Mouse (Mus musculus) heart, embryonic 14.5 days (tissue): Measurements from ENCODE around the gene Olfr228. TPM values are rescaled to one million over a fixed set of nuclear protein-coding genes. Genes with fewer than 3 reads are reported as not detected.

Experiments used
- polyA plus RNA-seq: library from polyadenylated mRNA; unstranded; fragments of >200 nt; fragmentation: Nextera tagmentation; extraction: Ambion mirVana; gene quantifications from 2 replicates; pipeline ENCODE4 v1.2.1, GENCODE M21; 2014

The Olfr228 gene
- polyA plus RNA-seq, 1 experiment from 2014 or later = not detected

Other genes starting within 250 kb of the Olfr228 start
- not detected in 2 replicates for gene Olfr1048, start 247.1 kb downstream of the Olfr228 start, polyA plus RNA-seq
- gene Olfr1049, start 229.1 kb downstream of the Olfr228 start, polyA plus RNA-seq = not detected in 2 replicates
- not detected in 2 replicates for gene Olfr1051, start 208.3 kb downstream of the Olfr228 start, polyA plus RNA-seq
- gene Olfr1052, start 194.9 kb downstream of the Olfr228 start, polyA plus RNA-seq = not detected in 2 replicates
- not detected in 2 replicates for gene Olfr1053, start 172.1 kb downstream of the Olfr228 start, polyA plus RNA-seq
- gene Olfr1054, start 152.0 kb downstream of the Olfr228 start, polyA plus RNA-seq = not detected in 2 replicates
- gene Olfr1055, start 137.1 kb downstream of the Olfr228 start, polyA plus RNA-seq = not detected in 2 replicates
- gene Olfr1056, start 124.9 kb downstream of the Olfr228 start, polyA plus RNA-seq = not detected in 2 replicates
- not detected in 2 replicates for gene Olfr1057, start 109.0 kb downstream of the Olfr228 start, polyA plus RNA-seq
- not detected in 2 replicates for gene Olfr1058, start 98.8 kb downstream of the Olfr228 start, polyA plus RNA-seq
- not detected in 2 replicates for gene Olfr1061, start 73.3 kb downstream of the Olfr228 start, polyA plus RNA-seq
- not detected in 2 replicates for gene Olfr1062, start 60.6 kb downstream of the Olfr228 start, polyA plus RNA-seq
- gene Olfr1065, start 36.8 kb downstream of the Olfr228 start, polyA plus RNA-seq = not detected in 2 replicates
- gene Olfr1066, start 31.1 kb downstream of the Olfr228 start, polyA plus RNA-seq = not detected in 2 replicates
- not detected in 2 replicates for gene Olfr1076, start 21.1 kb upstream of the Olfr228 start, polyA plus RNA-seq
- gene Olfr1079, start 55.1 kb upstream of the Olfr228 start, polyA plus RNA-seq = not detected in 2 replicates
- gene Olfr1080, start 70.8 kb upstream of the Olfr228 start, polyA plus RNA-seq = not detected in 2 replicates
- gene Olfr1082, start 111.6 kb upstream of the Olfr228 start, polyA plus RNA-seq = not detected in 2 replicates
- not detected in 2 replicates for gene Olfr1084, start 152.3 kb upstream of the Olfr228 start, polyA plus RNA-seq
- not detected in 2 replicates for gene Olfr1085, start 174.6 kb upstream of the Olfr228 start, polyA plus RNA-seq
- gene Olfr1086, start 192.7 kb upstream of the Olfr228 start, polyA plus RNA-seq = not detected in 2 replicates
- gene Olfr1087, start 211.0 kb upstream of the Olfr228 start, polyA plus RNA-seq = not detected in 2 replicates
- gene Olfr1089, start 246.3 kb upstream of the Olfr228 start, polyA plus RNA-seq = not detected in 2 replicates